Mouse (Mus musculus): ENCODE results near the gene Lgr5.

DNA sequence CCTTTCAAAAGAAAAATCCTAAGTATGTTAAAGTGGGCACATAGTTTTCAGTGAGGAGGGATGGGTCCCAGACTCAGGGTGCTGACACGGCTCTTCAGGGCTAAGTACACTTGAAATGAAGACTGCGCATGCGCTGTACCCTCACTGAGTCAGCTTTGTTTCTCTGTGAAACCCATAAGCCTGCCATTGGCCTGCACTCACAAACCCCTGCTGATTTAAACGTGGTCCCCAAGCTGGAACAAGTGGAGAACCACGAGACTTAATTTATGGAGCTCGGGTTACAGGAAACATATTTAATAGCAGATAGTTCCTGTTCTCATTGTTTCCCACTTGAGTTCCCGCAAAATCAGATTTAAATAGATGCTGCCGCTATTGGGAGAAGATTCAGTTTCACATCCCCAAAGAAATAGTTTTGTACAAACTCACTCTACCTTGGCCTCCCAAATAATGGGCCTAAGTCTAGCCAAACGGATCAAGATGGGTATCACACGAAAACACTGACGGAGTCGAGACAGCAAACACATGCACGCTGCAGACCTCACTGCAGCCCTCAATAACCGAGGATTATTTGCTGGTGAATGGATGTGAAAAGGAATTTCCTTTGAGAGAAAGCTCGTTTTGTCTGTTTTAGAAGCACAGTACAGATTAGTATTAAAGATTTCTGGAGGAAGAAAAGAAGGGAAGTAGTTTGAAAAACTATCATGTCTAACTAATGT, 36.5 kb upstream of the Lgr5 start:
- no peak for TF ChIP-seq POLR2A (IDR thresholded peaks at IDR 0.05; ENCODE audit: extremely low read depth, insufficient read depth, low read length)
- TF ChIP-seq CTCF (IDR thresholded peaks at IDR 0.05; ENCODE audit: extremely low read depth, insufficient read depth, low read length): no peak
